8 mouse cellular contexts compared by ENCODE assay signal in the genomic region with DNA sequence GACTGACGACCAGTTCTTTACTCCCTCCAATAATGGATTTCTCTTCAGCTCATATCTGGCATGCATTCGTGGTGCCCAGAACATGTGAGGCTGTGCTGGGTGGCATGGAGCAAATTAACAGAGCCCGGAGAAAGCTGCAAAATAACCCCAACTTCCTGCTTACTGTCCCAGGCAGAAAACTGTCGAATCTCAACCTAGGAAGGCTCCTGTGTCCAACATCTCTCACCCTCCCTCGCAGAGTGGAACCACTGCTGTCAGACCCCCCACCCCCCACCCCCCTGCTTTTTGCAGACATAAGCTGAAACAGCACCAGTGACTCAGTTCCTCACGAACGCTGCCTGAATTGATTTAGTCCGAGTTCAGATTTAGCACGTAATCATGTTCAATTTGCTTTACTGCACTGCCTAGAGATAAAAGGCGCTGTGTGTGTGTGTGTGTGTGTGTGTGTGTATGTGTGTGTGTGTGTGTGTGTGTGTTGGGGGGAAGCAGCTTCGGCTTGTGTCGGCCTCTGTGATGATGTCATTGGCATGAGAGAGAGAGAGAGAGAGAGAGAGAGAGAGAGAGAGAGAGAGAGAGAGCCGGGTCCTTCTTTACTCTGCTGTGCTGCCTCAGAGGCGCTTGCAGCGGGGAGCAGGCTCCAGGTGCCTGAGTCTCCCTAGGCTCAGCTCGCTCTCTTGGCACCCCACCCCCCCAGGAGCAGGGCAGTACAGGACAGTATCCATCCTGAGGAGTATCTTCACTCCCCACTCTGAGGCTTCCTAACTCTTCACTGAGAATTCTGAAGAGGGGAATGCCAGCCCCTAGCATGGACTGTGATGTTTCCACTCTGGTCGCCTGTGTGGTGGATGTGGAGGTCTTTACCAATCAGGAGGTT.
DNase-seq lines count a peak whose midpoint lies in the region; ATAC-seq and TF ChIP-seq lines count a peak whose summit lies in the region.

No protein-coding gene starts in this region.

- TF ChIP-seq CTCF in ES-Bruce4 (IDR thresholded peaks at IDR 0.05; ENCODE audit: low read depth, low read length): no peak

- H3K27me3 ChIP-seq in ES-Bruce4 (ENCODE audit: control insufficient read depth, insufficient read depth, low read length, poor library complexity, severe bottlenecking): no peaks in the 10 kb centered on the region
- no peaks in the 10 kb centered on the region for H3K27me3 ChIP-seq in embryonic facial prominence, embryonic 11.5 days (ENCODE audit: control insufficient read depth, insufficient read depth, low read length)
- no peaks in the 10 kb centered on the region for H3K27me3 ChIP-seq in hindbrain, embryonic 16.5 days (replicated peaks; ENCODE audit: control insufficient read depth, insufficient read depth, low read length)
- H3K27me3 ChIP-seq in midbrain, embryonic 12.5 days: no peaks in the 10 kb centered on the region; the same call in 1 of the 2 replicates

- no peak for TF ChIP-seq POLR2A in ES-Bruce4 (IDR thresholded peaks at IDR 0.05; ENCODE audit: insufficient read depth, low read length)

- peak; percentile 11 for DNase-seq in adrenal gland, adult 2 months
- no peak for DNase-seq in adrenal gland, postnatal 25 days
- DNase-seq in embryonic facial prominence, embryonic 11.5 days (ENCODE audit: low spot score): peak; percentile 51
- no peak for DNase-seq in urinary bladder, postnatal 14 days (ENCODE audit: low spot score)
- no peak for DNase-seq in natural killer cell, adult 2 months (ENCODE audit: low spot score in 2 of 2)

- no peaks in the 10 kb centered on the region for H3K36me3 ChIP-seq in ES-Bruce4 (ENCODE audit: control insufficient read depth, insufficient read depth, low read length, poor library complexity, severe bottlenecking)
- no peaks in the 10 kb centered on the region for H3K36me3 ChIP-seq in embryonic facial prominence, embryonic 11.5 days (replicated peaks; ENCODE audit: control insufficient read depth, insufficient read depth, low read depth, low read length)
- H3K36me3 ChIP-seq in hindbrain, embryonic 16.5 days (ENCODE audit: control insufficient read depth, insufficient read depth, low read length): no peaks in the 10 kb centered on the region
- no peaks in the 10 kb centered on the region for H3K36me3 ChIP-seq in midbrain, embryonic 12.5 days

- peak overlapping the region; percentile 27; the same call in 1 of the 2 replicates for H3K4me3 ChIP-seq in ES-Bruce4 (ENCODE audit: low read depth, low read length)
- H3K4me3 ChIP-seq in embryonic facial prominence, embryonic 11.5 days (ENCODE audit: low read depth, low read length): no peak overlapping the region
- peak overlapping the region; percentile 51 for H3K4me3 ChIP-seq in hindbrain, embryonic 16.5 days (ENCODE audit: low read length)
- peak overlapping the region; percentile 25 for H3K4me3 ChIP-seq in midbrain, embryonic 12.5 days

- ATAC-seq in embryonic facial prominence, embryonic 11.5 days (replicated peaks; ENCODE audit: insufficient number of reproducible peaks, low FRiP score, low TSS enrichment, low read depth): peak; percentile 86
- ATAC-seq in hindbrain, embryonic 16.5 days: peak; percentile 84
- ATAC-seq in midbrain, embryonic 12.5 days (ENCODE audit: low FRiP score, low read depth): peak; percentile 87

- no peak for TF ChIP-seq EP300 in ES-Bruce4 (IDR thresholded peaks at IDR 0.05; ENCODE audit: insufficient read depth, low read depth, low read length)

- WGBS in embryonic facial prominence, embryonic 11.5 days: 35% methylated on average over 16 of the region's 17 CpGs
- 7% methylated on average over 16 of the region's 17 CpGs for WGBS in hindbrain, embryonic 16.5 days
- 32% methylated on average over 17 of the region's 17 CpGs for whole genome bisulfite sequencing in midbrain, embryonic 12.5 days

- no peak overlapping the region for H3K9ac ChIP-seq in ES-Bruce4 (ENCODE audit: low read depth, poor library complexity, severe bottlenecking)
- H3K9ac ChIP-seq in embryonic facial prominence, embryonic 11.5 days (replicated peaks; ENCODE audit: low read length): no peak overlapping the region
- H3K9ac ChIP-seq in hindbrain, embryonic 16.5 days (ENCODE audit: low read depth, low read length): peak overlapping the region; percentile 60
- peak overlapping the region; percentile 17; the same call in 1 of the 2 replicates for H3K9ac ChIP-seq in midbrain, embryonic 12.5 days (replicated peaks)

- H3K9me3 ChIP-seq in ES-Bruce4 (replicated peaks; ENCODE audit: control insufficient read depth, insufficient read depth, low read length, poor library complexity, severe bottlenecking): no peaks in the 10 kb centered on the region
- H3K9me3 ChIP-seq in embryonic facial prominence, embryonic 11.5 days (replicated peaks; ENCODE audit: control insufficient read depth, low read length): no peaks in the 10 kb centered on the region
- H3K9me3 ChIP-seq in hindbrain, embryonic 16.5 days (ENCODE audit: control insufficient read depth, low read length): no peaks in the 10 kb centered on the region
- H3K9me3 ChIP-seq in midbrain, embryonic 12.5 days: no peaks in the 10 kb centered on the region

- no peak overlapping the region for H3K27ac ChIP-seq in ES-Bruce4 (ENCODE audit: insufficient read depth, low read length)
- H3K27ac ChIP-seq in embryonic facial prominence, embryonic 11.5 days (replicated peaks; ENCODE audit: low read depth, low read length): no peak overlapping the region
- H3K27ac ChIP-seq in hindbrain, embryonic 16.5 days (ENCODE audit: low read depth, low read length): peak overlapping the region; percentile 73
- H3K27ac ChIP-seq in midbrain, embryonic 12.5 days (replicated peaks): peak overlapping the region; percentile 78

- H3K4me1 ChIP-seq in ES-Bruce4 (ENCODE audit: control insufficient read depth, insufficient read depth, low read length): no peaks in the 10 kb centered on the region
- H3K4me1 ChIP-seq in embryonic facial prominence, embryonic 11.5 days (ENCODE audit: control insufficient read depth, insufficient read depth, low read length): peaks cover 2% of the 10 kb centered on the region; the same call in 1 of the 2 replicates
- H3K4me1 ChIP-seq in hindbrain, embryonic 16.5 days (ENCODE audit: control insufficient read depth, insufficient read depth, low read depth, low read length): peaks cover 7% of the 10 kb centered on the region
- H3K4me1 ChIP-seq in midbrain, embryonic 12.5 days: peaks cover 25% of the 10 kb centered on the region

- 0 out of 2 replicates have a peak overlapping the region, but pooled peaks have one; percentile 19 for H3K4me2 ChIP-seq in embryonic facial prominence, embryonic 11.5 days (ENCODE audit: low read depth, low read length)
- H3K4me2 ChIP-seq in hindbrain, embryonic 16.5 days (ENCODE audit: low read length): peak overlapping the region; percentile 57
- peak overlapping the region; percentile 46 for H3K4me2 ChIP-seq in midbrain, embryonic 12.5 days (replicated peaks)

Comparison
In these comparisons a context has a peak if more than half of its experiments do, and no peak if none do; other contexts are left out.
1. DNase-seq: peak in adrenal gland, adult 2 months (single experiment) and embryonic facial prominence, embryonic 11.5 days (single experiment); none in adrenal gland, postnatal 25 days (single experiment), urinary bladder, postnatal 14 days (single experiment) and natural killer cell, adult 2 months (0 of 2).
2. H3K27ac ChIP-seq: peak in hindbrain, embryonic 16.5 days (single experiment) and midbrain, embryonic 12.5 days (single experiment); none in ES-Bruce4 (single experiment) and embryonic facial prominence, embryonic 11.5 days (single experiment).
3. H3K9ac ChIP-seq: peak in hindbrain, embryonic 16.5 days (single experiment) and midbrain, embryonic 12.5 days (single experiment); none in ES-Bruce4 (single experiment) and embryonic facial prominence, embryonic 11.5 days (single experiment).
4. Peak in every context shown above with its lines, with median percentiles within 50 percentile points of each other: ATAC-seq and H3K4me2 ChIP-seq.